Mouse (Mus musculus): ENCODE measurements at regions not wholly inside any gene's neighbourhood (a gene's known extent, or its start where the extent isn't known, plus 50 kb on each side); places are given as distances from the start of the nearest gene placed in this dataset.

DNA sequence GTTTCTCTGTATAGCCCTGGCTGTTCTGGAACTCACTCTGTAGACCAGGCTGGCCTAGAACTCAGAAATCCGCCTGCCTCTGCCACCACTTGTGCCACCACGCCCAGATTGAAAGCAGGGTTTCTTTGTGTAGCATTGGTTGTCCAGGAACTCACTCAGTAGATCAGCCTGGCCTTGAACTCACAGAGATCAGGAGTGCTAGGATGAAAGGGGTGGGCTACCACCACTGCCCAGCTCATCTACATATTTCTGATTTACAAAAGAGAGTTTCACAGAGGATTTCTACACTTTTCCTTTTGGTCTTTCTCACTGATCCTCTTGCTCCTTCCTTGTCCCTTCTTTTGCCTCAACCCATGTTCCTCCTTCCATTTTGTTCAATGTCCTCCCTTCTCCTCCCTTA lies 53.1 kb upstream of the Lbx1 start:
- Histone ChIP-seq H3K27ac (ENCODE audit: low read depth) (no peak overlapping the region), H3K4me1 (ENCODE audit: control insufficient read depth, insufficient read depth) (0 out of 2 replicates have a peak, but pooled peaks cover 5% of the 10 kb centered on the region), H3K4me3 (ENCODE audit: low read depth, low read length) (no peak overlapping the region), H3K27me3 (ENCODE audit: control insufficient read depth, insufficient read depth, low read length) (peaks cover 20% of the 10 kb centered on the region), H3K36me3 (replicated peaks; ENCODE audit: control insufficient read depth, insufficient read depth, low read length) (no peaks in the 10 kb centered on the region), H3K9me3 (replicated peaks; ENCODE audit: control insufficient read depth, low read length) (no peaks in the 10 kb centered on the region), H3K4me2 (ENCODE audit: low read depth, low read length) (no peak overlapping the region), H3K9ac (replicated peaks; ENCODE audit: low read depth, low read length) (no peak overlapping the region)
- ATAC-seq (ENCODE audit: insufficient read depth, low read depth) (no peak), DNase-seq (ENCODE audit: low spot score) (no peak)
- TF ChIP-seq EP300 (IDR thresholded peaks at IDR 0.05; ENCODE audit: low read depth) (no peak), CTCF (IDR thresholded peaks at IDR 0.05; ENCODE audit: low read depth) (no peak)
- WGBS = 79% methylated on average over 2 of the region's 2 CpGs

DNA sequence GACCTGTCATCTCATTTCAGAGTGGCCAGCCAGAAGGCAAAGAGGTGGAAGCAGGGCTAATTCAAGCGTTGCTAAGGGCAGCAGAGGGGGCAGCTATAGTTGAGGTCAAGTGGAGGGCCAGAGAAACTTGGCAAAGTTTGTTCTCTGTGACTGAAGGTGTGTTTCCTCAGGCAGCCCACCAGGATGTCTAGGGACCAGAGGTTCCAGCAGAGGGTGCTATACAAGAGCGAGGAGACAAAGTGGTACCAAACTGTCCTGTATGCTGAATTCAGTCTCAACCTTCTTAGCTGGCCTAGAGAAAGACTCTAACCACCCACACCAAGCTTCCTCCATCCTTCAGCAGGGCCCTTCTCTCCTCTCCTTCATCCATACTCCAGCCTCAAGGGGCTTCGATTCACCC lies 62.2 kb upstream of the Lbx1 start:
- DNase-seq (ENCODE audit: low spot score) (no peak), ATAC-seq (ENCODE audit: insufficient read depth, low read depth) (no peak)
- TF ChIP-seq EP300 (IDR thresholded peaks at IDR 0.05; ENCODE audit: low read depth) = no peak
- TF ChIP-seq CTCF (IDR thresholded peaks at IDR 0.05; ENCODE audit: low read depth) = peak; percentile 57
- H3K9ac ChIP-seq (replicated peaks; ENCODE audit: low read depth, low read length) = no peak overlapping the region
- no peak overlapping the region for H3K4me3 ChIP-seq (ENCODE audit: low read depth, low read length)
- peaks cover 48% of the 10 kb centered on the region for H3K27me3 ChIP-seq (ENCODE audit: control insufficient read depth, insufficient read depth, low read length)
- H3K4me1 ChIP-seq (ENCODE audit: control insufficient read depth, insufficient read depth) = peaks cover 25% of the 10 kb centered on the region
- H3K27ac ChIP-seq (ENCODE audit: low read depth) = no peak overlapping the region
- H3K36me3 ChIP-seq (replicated peaks; ENCODE audit: control insufficient read depth, insufficient read depth, low read length) = no peaks in the 10 kb centered on the region
- no peak overlapping the region for H3K4me2 ChIP-seq (ENCODE audit: low read depth, low read length)
- 39% methylated on average over 3 of the region's 3 CpGs for WGBS
- no peaks in the 10 kb centered on the region for H3K9me3 ChIP-seq (replicated peaks; ENCODE audit: control insufficient read depth, low read length)

- Histone ChIP-seq H3K27ac (ENCODE audit: low read depth) (no peak overlapping the region), H3K4me2 (ENCODE audit: low read depth, low read length) (no peak overlapping the region), H3K36me3 (replicated peaks; ENCODE audit: control insufficient read depth, insufficient read depth, low read length) (no peaks in the 10 kb centered on the region), H3K9me3 (replicated peaks; ENCODE audit: control insufficient read depth, low read length) (no peaks in the 10 kb centered on the region), H3K27me3 (ENCODE audit: control insufficient read depth, insufficient read depth, low read length) (peaks cover 48% of the 10 kb centered on the region), H3K9ac (replicated peaks; ENCODE audit: low read depth, low read length) (no peak overlapping the region), H3K4me1 (ENCODE audit: control insufficient read depth, insufficient read depth) (peaks cover 21% of the 10 kb centered on the region), H3K4me3 (ENCODE audit: low read depth, low read length) (no peak overlapping the region)
- DNase-seq (ENCODE audit: low spot score) (no peak), ATAC-seq (ENCODE audit: insufficient read depth, low read depth) (no peak)
- TF ChIP-seq CTCF (IDR thresholded peaks at IDR 0.05; ENCODE audit: low read depth) (no peak), EP300 (IDR thresholded peaks at IDR 0.05; ENCODE audit: low read depth) (no peak)
- 28% methylated on average over 3 of the region's 3 CpGs for WGBS
Measured at GRCm38 (mm10) chr19:45299341-45299740, 63.7 kb upstream of the Lbx1 start.

GRCm38 (mm10) chr19:45299768-45300167 lies 63.8 kb upstream of the Btrc start:
- H3K4me3 ChIP-seq (ENCODE audit: low read depth, low read length) = no peak overlapping the region
- no peak overlapping the region for H3K9ac ChIP-seq (replicated peaks; ENCODE audit: low read depth, low read length)
- no peaks in the 10 kb centered on the region for H3K36me3 ChIP-seq (replicated peaks; ENCODE audit: control insufficient read depth, insufficient read depth, low read length)
- H3K27me3 ChIP-seq (ENCODE audit: control insufficient read depth, insufficient read depth, low read length) = peaks cover 49% of the 10 kb centered on the region
- TF ChIP-seq EP300 (IDR thresholded peaks at IDR 0.05; ENCODE audit: low read depth) (no peak), CTCF (IDR thresholded peaks at IDR 0.05; ENCODE audit: low read depth) (no peak)
- H3K9me3 ChIP-seq (replicated peaks; ENCODE audit: control insufficient read depth, low read length) = no peaks in the 10 kb centered on the region
- no peak for ATAC-seq (ENCODE audit: insufficient read depth, low read depth)
- whole genome bisulfite sequencing = 16% methylated on average over 5 of the region's 5 CpGs
- H3K4me1 ChIP-seq (ENCODE audit: control insufficient read depth, insufficient read depth) = peaks cover 18% of the 10 kb centered on the region
- no peak for DNase-seq (ENCODE audit: low spot score)
- no peak overlapping the region for H3K4me2 ChIP-seq (ENCODE audit: low read depth, low read length)
- no peak overlapping the region for H3K27ac ChIP-seq (ENCODE audit: low read depth)

DNA sequence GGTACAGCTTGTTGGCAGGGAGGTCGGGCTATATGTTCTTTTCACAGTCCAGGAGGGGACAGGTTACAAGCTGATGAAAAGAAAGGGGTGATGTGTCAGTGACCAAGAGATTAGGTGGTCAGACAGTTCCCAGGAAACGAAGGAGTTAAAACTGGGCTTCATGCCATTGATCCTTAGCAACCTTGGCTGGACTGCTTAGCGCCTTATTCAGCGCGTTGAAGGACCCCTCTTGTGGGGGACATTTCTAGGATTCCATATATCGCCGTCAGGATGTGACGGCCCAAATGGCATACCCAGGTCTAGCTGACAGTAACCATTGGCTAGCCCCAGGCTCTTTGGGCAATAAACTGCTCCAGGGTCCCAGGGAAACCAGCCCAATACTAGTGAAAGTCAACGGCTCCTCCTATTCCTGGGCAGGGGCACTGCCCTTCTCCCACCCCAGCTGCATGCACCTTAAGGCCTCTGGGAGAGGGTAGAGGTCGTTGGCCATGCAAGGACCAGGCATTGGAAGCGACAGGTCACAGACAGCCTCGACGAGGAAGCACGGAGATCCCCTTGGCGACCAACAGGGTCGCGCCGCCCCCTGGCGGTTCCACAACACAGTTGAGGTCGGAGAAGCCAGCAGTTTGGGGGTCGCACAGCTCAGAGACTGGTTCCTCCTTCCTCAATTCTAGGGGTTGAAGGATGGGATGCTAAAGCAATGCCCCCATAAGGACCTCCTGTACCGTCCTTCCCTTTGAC lies 62.7 kb upstream of the Btrc start:
- TF ChIP-seq EP300 (IDR thresholded peaks at IDR 0.05; ENCODE audit: low read depth) (no peak), CTCF (IDR thresholded peaks at IDR 0.05; ENCODE audit: low read depth) (peak; percentile 65)
- Histone ChIP-seq H3K9ac (replicated peaks; ENCODE audit: low read depth, low read length) (0 out of 2 replicates have a peak overlapping the region, but pooled peaks have one; percentile 44), H3K4me2 (ENCODE audit: low read depth, low read length) (peak overlapping the region; percentile 80), H3K9me3 (replicated peaks; ENCODE audit: control insufficient read depth, low read length) (no peaks in the 10 kb centered on the region), H3K27me3 (ENCODE audit: control insufficient read depth, insufficient read depth, low read length) (peaks cover 49% of the 10 kb centered on the region), H3K4me3 (ENCODE audit: low read depth, low read length) (peak overlapping the region; percentile 56), H3K27ac (ENCODE audit: low read depth) (no peak overlapping the region), H3K4me1 (ENCODE audit: control insufficient read depth, insufficient read depth) (peaks cover 14% of the 10 kb centered on the region), H3K36me3 (replicated peaks; ENCODE audit: control insufficient read depth, insufficient read depth, low read length) (no peaks in the 10 kb centered on the region)
- 3% methylated on average over 22 of the region's 22 CpGs for WGBS
- ATAC-seq (ENCODE audit: insufficient read depth, low read depth) (peak; percentile 43; the same call in 1 of the 2 replicates), DNase-seq (ENCODE audit: low spot score) (peak; percentile 72)

GRCm38 (mm10) chr19:45301432-45301732 lies 62.2 kb upstream of the Btrc start:
- ATAC-seq (ENCODE audit: insufficient read depth, low read depth) (no peak), DNase-seq (ENCODE audit: low spot score) (no peak)
- no peak for TF ChIP-seq CTCF (IDR thresholded peaks at IDR 0.05; ENCODE audit: low read depth)
- TF ChIP-seq EP300 (IDR thresholded peaks at IDR 0.05; ENCODE audit: low read depth) = no peak
- Histone ChIP-seq H3K9me3 (replicated peaks; ENCODE audit: control insufficient read depth, low read length) (no peaks in the 10 kb centered on the region), H3K27me3 (ENCODE audit: control insufficient read depth, insufficient read depth, low read length) (peaks cover 52% of the 10 kb centered on the region), H3K4me2 (ENCODE audit: low read depth, low read length) (peak overlapping the region; percentile 80), H3K4me1 (ENCODE audit: control insufficient read depth, insufficient read depth) (peaks cover 14% of the 10 kb centered on the region), H3K27ac (ENCODE audit: low read depth) (no peak overlapping the region), H3K9ac (replicated peaks; ENCODE audit: low read depth, low read length) (peak overlapping the region; percentile 44; the same call in 1 of the 2 replicates), H3K4me3 (ENCODE audit: low read depth, low read length) (peak overlapping the region; percentile 56), H3K36me3 (replicated peaks; ENCODE audit: control insufficient read depth, insufficient read depth, low read length) (no peaks in the 10 kb centered on the region)
- 3% methylated on average over 16 of the region's 16 CpGs for WGBS
